Mouse (Mus musculus) layer of hippocampus, postnatal 10 days (tissue): ENCODE results near the gene Tex37. TPM values are rescaled to one million over a fixed set of nuclear protein-coding genes. Genes with fewer than 3 reads are reported as not detected.
A peak's percentile ranks its signal among the peaks of the same experiment; 100 is the strongest.

Experiments used
- DNase-seq, 2 experiments: peaks; one replicate each; pipeline ENCODE4 v3.0.0; 2021; ENCODE audit warnings: low spot score in 2 of 2
- total RNA-seq, 2 experiments: library from RNA; stranded (reverse); gene quantifications; 2 replicates each; pipeline ENCODE4 v1.2.3; 2021

Gene Tex37
- total RNA-seq, 2 experiments from 2014 or later = not detected

GRCm38 (mm10) chr6:70887993-70888392, 30.7 kb downstream of the Tex37 start:
- DNase-seq = no peak

- peak; percentile 82 to 86 for DNase-seq
Observed at GRCm38 (mm10) chr6:70880714-70881304, 37.9 kb downstream of the Tex37 start.

- DNase-seq = no peak
Observed at GRCm38 (mm10) chr6:70875017-70875416, 43.7 kb downstream of the Tex37 start.

GRCm38 (mm10) chr6:70874035-70874775, 44.5 kb downstream of the Tex37 start:
- DNase-seq = no peak

- no peak for DNase-seq
Observed at GRCm38 (mm10) chr6:70872570-70872969, 46.2 kb downstream of the Tex37 start.

GRCm38 (mm10) chr6:70872128-70872527, 46.6 kb downstream of the Tex37 start:
- peak in 1 of 2 experiments; percentile 13 for DNase-seq

GRCm38 (mm10) chr6:70871511-70871980, 47.2 kb downstream of the Tex37 start:
- no peak for DNase-seq

GRCm38 (mm10) chr6:70867297-70867696, 51.4 kb downstream of the Tex37 start:
- no peak for DNase-seq

GRCm38 (mm10) chr6:70866761-70867160, 52.0 kb downstream of the Tex37 start:
- no peak for DNase-seq

- DNase-seq = no peak
Observed at GRCm38 (mm10) chr6:70864285-70864684, 54.4 kb downstream of the Tex37 start.

Other genes starting within 250 kb of the Tex37 start
- 10 to 100 TPM; 11.9 to 15.7 TPM for gene Rpia, start 126.7 kb downstream of the Tex37 start, total RNA-seq
- gene Eif2ak3, start 74.4 kb downstream of the Tex37 start, total RNA-seq = 10 to 100 TPM; 18.3 to 21.6 TPM
- not detected for gene Foxi3, start 37.6 kb upstream of the Tex37 start, total RNA-seq
- gene Thnsl2, start 225.5 kb upstream of the Tex37 start, total RNA-seq = 1 to 10 TPM; 3.1 to 5.5 TPM